Mouse (Mus musculus) lung, adult 2 months (tissue): ENCODE results near the gene Gm13078. TPM values are rescaled to one million over a fixed set of nuclear protein-coding genes. Genes with fewer than 3 reads are reported as not detected.

Experiments
- DNase-seq: peaks from one replicate; pipeline ENCODE4 v3.0.0; 2022
- H3K4me1 ChIP-seq: fragments of 200-500 bp; 2 replicates; pipeline ENCODE4 v1.6.1; 2011; ENCODE audit warnings: low read length; ENCODE audit not compliant: control insufficient read depth, insufficient read depth
- H3K4me3 ChIP-seq: fragments of 200-500 bp; replicated peaks from 2 replicates; pipeline ENCODE3; 2011; ENCODE audit warnings: low read depth, mild to moderate bottlenecking, control low read depth, low read length; ENCODE audit errors: extremely low read depth
- CTCF ChIP-seq: fragments of 200-500 bp; IDR thresholded peaks from 2 replicates; pipeline ENCODE4 v1.5.1; 2011; ENCODE audit warnings: mild to moderate bottlenecking, low read length, control low read depth; ENCODE audit not compliant: insufficient read depth
- POLR2A ChIP-seq: fragments of 200-500 bp; IDR thresholded peaks from 2 replicates; pipeline ENCODE4 v1.6.1; 2011; ENCODE audit warnings: low read depth, mild to moderate bottlenecking, control low read depth, low read length, borderline replicate concordance; ENCODE audit errors: extremely low read depth
- WGBS: fragments of 180-500 bp; shearing (Covaris S2); methylation state at CpG from one replicate; pipeline ENCODE4 v1.1.7; 2018; 5-methylcytosine and 5-hydroxymethylcytosine counted together
- polyA plus RNA-seq: library from polyadenylated mRNA; depleted of rRNA; stranded (reverse); fragments of >200 nt; gene quantifications from 2 replicates; pipeline ENCODE4 v1.2.3, GENCODE M21; 2012; rRNA removed

Gene Gm13078
- not detected in 2 replicates for polyA plus RNA-seq

DNA sequence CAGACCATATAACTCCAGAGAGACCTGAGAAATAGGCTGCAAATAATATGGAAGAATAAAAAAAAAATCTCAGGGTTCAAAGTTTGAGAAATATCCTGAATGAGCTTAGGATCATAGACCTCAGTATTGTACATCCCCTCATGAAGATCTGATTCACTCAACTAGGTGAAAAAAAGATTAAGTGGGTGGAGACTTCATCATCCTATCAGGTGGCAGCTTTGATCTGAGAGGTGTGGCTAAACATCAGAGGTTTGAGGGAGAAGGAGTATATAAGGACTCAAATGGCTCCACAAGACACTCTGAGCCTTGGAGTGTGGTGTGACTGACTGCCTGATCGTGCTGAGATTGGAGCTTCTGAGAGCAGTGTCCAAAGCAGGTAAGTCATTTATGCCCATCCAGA lies at the start of gene Gm13078:
Gene Gm13078 (plus strand): TSS at position 301 of the 400 bp plus-strand sequence.
- DNase-seq = no peak
- no peak for TF ChIP-seq POLR2A
- no peak for TF ChIP-seq CTCF

DNA sequence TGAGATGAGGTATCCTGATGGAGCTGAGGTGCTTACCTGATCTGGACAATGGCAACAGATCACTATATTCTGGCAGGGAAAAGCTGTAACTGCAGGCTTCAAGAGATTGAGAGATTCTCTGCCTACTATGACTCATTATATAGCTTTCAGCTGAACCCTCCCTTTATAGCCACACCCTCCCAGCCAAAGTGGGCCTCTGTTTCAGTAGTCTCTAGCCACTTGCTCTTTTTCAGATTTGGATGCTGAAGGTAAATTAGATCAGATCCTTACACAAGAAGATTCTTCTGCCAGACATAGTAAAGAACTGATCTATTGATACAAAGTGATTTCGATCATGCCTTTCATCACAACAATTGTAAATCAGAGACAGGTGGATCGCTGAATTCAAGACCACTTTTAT lies 16.6 kb upstream of the Gm13078 start, which contains the start of gene Gm13089:
Gene Gm13089 (minus strand): TSS at position 101 of the 400 bp plus-strand sequence.
- 80% methylated on average over 2 of the region's 2 CpGs for WGBS
- Histone ChIP-seq H3K4me1 (no peaks in the 10 kb centered on the region), H3K4me3 (no peak within 1 kb of the TSS)
- no peak for DNase-seq
- TF ChIP-seq POLR2A (no peak), CTCF (no peak)

More for the DNA sequence above, at the start of gene Gm13078:
- H3K4me3 ChIP-seq = no peak within 1 kb of the TSS
- no peaks in the 10 kb centered on the region for H3K4me1 ChIP-seq
- whole genome bisulfite sequencing = 83% methylated on average over 1 of the region's 1 CpGs

Other genes starting within 250 kb of the Gm13078 start
- gene Gm13043, start 208.1 kb upstream of the Gm13078 start, polyA plus RNA-seq = not detected in 2 replicates
- not detected in 2 replicates for gene Gm13040, start 183.5 kb upstream of the Gm13078 start, polyA plus RNA-seq
- gene BC080695, start 167.8 kb upstream of the Gm13078 start, polyA plus RNA-seq = not detected in 2 replicates
- gene Gm13057, start 167.7 kb upstream of the Gm13078 start, polyA plus RNA-seq = not detected in 2 replicates
- not detected in 2 replicates for gene Gm13083, start 104.5 kb upstream of the Gm13078 start, polyA plus RNA-seq
- not detected in 2 replicates for gene Gm13088, start 62.2 kb upstream of the Gm13078 start, polyA plus RNA-seq
- not detected in 2 replicates for gene Gm13089, start 16.7 kb upstream of the Gm13078 start, polyA plus RNA-seq
- not detected in 2 replicates for gene Gm13023, start 69.9 kb downstream of the Gm13078 start, polyA plus RNA-seq
- gene Gm13084, start 96.6 kb downstream of the Gm13078 start, polyA plus RNA-seq = not detected in 2 replicates
- not detected in 2 replicates for gene Gm13103, start 127.0 kb downstream of the Gm13078 start, polyA plus RNA-seq
- not detected in 2 replicates for gene Pramef6, start 180.9 kb downstream of the Gm13078 start, polyA plus RNA-seq
- gene Pramef25, start 231.6 kb downstream of the Gm13078 start, polyA plus RNA-seq = not detected in 2 replicates
- not detected in 2 replicates for gene Gm13101, start 247.5 kb downstream of the Gm13078 start, polyA plus RNA-seq